Comparison of ENCODE assay signal across 9 mouse cellular contexts in the genomic region with DNA sequence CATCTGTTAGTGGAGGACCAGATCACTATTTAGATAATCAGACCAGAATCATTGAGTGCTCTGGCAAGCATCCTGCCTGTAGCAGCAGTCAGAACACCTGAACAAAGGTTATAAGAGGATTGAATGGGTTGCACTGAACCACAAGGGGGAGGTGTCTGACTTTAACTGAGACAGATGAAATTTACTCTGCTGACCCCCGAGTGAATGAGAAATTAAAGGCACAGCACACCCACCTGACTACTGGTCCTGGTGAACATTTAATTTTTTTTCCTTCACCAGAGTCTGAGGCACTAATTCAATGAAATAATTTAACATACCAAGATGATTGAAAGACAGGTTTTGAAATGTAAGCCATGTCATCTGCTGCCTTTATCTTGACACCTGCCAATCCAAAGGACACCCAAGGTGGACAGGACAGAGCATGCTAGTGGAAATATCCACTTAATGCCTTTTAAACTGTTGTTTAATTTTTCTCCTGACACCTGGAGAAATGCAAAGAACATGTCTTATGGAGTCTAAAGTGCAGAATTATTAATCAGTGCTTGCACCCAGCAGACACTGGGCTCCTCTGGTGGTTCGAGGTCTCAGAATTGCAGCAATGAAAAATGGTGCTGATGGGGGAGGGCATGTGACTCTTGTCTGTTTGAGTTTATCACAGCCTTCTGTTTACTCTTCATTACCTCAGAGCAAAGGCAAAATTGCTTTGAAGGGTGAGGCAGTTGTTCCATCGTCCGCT.
DNase-seq lines count a peak whose midpoint lies in the region; ATAC-seq and TF ChIP-seq lines count a peak whose summit lies in the region.
"Had no signal": no experiment of that assay in that cellular context is flagged by ENCODE, and none has a peak within 500 bp of the region (broad histone marks: within the 10 kb centered on the region; RNA-seq: fewer than 3 reads in every experiment).

No protein-coding gene starts in this region.

- H3K9me3 ChIP-seq in neural tube, embryonic 12.5 days: no peaks in the 10 kb centered on the region
- no peaks in the 10 kb centered on the region for H3K9me3 ChIP-seq in forebrain, embryonic 15.5 days
- H3K9me3 ChIP-seq in limb, embryonic 10.5 days (replicated peaks): no peaks in the 10 kb centered on the region
- no peaks in the 10 kb centered on the region for H3K9me3 ChIP-seq in stomach, postnatal 0 days (ENCODE audit: control insufficient read depth, low read length)

- 23% methylated on average over 4 of the region's 4 CpGs for WGBS in neural tube, embryonic 12.5 days
- WGBS in forebrain, embryonic 15.5 days: 11% methylated on average over 4 of the region's 4 CpGs
- WGBS in limb, embryonic 10.5 days: 9% methylated on average over 4 of the region's 4 CpGs
- 15% methylated on average over 4 of the region's 4 CpGs for WGBS in stomach, postnatal 0 days

- peak; percentile 56 for TF ChIP-seq CTCF in stomach, postnatal 0 days (IDR thresholded peaks at IDR 0.05; ENCODE audit: low read depth)

- H3K27me3 ChIP-seq in neural tube, embryonic 12.5 days (replicated peaks): no peaks in the 10 kb centered on the region
- no peaks in the 10 kb centered on the region for H3K27me3 ChIP-seq in forebrain, embryonic 15.5 days
- no peaks in the 10 kb centered on the region for H3K27me3 ChIP-seq in limb, embryonic 10.5 days (ENCODE audit: low read depth, poor library complexity, severe bottlenecking)
- H3K27me3 ChIP-seq in stomach, postnatal 0 days (ENCODE audit: control insufficient read depth, insufficient read depth, low read length): no peaks in the 10 kb centered on the region

- peaks cover 10% of the 10 kb centered on the region for H3K4me1 ChIP-seq in neural tube, embryonic 12.5 days
- peaks cover 13% of the 10 kb centered on the region for H3K4me1 ChIP-seq in forebrain, embryonic 15.5 days
- H3K4me1 ChIP-seq in limb, embryonic 10.5 days: peaks cover 29% of the 10 kb centered on the region
- H3K4me1 ChIP-seq in stomach, postnatal 0 days (replicated peaks; ENCODE audit: control insufficient read depth, insufficient read depth): no peaks in the 10 kb centered on the region

- no peaks in the 10 kb centered on the region for H3K36me3 ChIP-seq in neural tube, embryonic 12.5 days
- no peaks in the 10 kb centered on the region for H3K36me3 ChIP-seq in forebrain, embryonic 15.5 days
- H3K36me3 ChIP-seq in limb, embryonic 10.5 days: no peaks in the 10 kb centered on the region
- H3K36me3 ChIP-seq in stomach, postnatal 0 days (ENCODE audit: control insufficient read depth, insufficient read depth, low read length): no peaks in the 10 kb centered on the region
- H3K36me3 ChIP-seq: G1E had no signal

- H3K9ac ChIP-seq in neural tube, embryonic 12.5 days: no peak overlapping the region
- H3K9ac ChIP-seq in forebrain, embryonic 15.5 days (replicated peaks): no peak overlapping the region
- H3K9ac ChIP-seq in stomach, postnatal 0 days (ENCODE audit: low read length): no peak overlapping the region

- H3K27ac ChIP-seq in neural tube, embryonic 12.5 days: peak overlapping the region; percentile 5; the same call in 1 of the 2 replicates
- H3K27ac ChIP-seq in forebrain, embryonic 15.5 days (replicated peaks): peak overlapping the region; percentile 66
- H3K27ac ChIP-seq in limb, embryonic 10.5 days: peak overlapping the region; percentile 66
- H3K27ac ChIP-seq in stomach, postnatal 0 days (replicated peaks): no peak overlapping the region

- DNase-seq in neural tube, embryonic 10.5 days (ENCODE audit: extremely low spot score, low spot score): no peak
- DNase-seq in limb, embryonic 10.5 days (ENCODE audit: low spot score): peak; percentile 41
- DNase-seq in stomach, postnatal 0 days (ENCODE audit: low spot score): no peak
- DNase-seq in cerebellum, adult 11 months: no peak
- DNase-seq in spleen, adult 12 weeks (ENCODE audit: low spot score): no peak
- no peak for DNase-seq in ovary, postnatal 10 days (ENCODE audit: low spot score)

- TF ChIP-seq EP300 in stomach, postnatal 0 days (optimal IDR thresholded peaks at IDR 0.05): no peak

- no peak overlapping the region for H3K4me2 ChIP-seq in neural tube, embryonic 12.5 days (replicated peaks)
- no peak overlapping the region for H3K4me2 ChIP-seq in forebrain, embryonic 15.5 days (replicated peaks)
- H3K4me2 ChIP-seq in stomach, postnatal 0 days (replicated peaks; ENCODE audit: low read depth): no peak overlapping the region

- H3K4me3 ChIP-seq in neural tube, embryonic 12.5 days: no peak overlapping the region
- no peak overlapping the region for H3K4me3 ChIP-seq in forebrain, embryonic 15.5 days
- H3K4me3 ChIP-seq in limb, embryonic 10.5 days: no peak overlapping the region
- H3K4me3 ChIP-seq in stomach, postnatal 0 days (ENCODE audit: low read depth, low read length): no peak overlapping the region

- 0 out of 2 replicates have a peak, but pooled peaks have one; percentile 41 for ATAC-seq in neural tube, embryonic 12.5 days (ENCODE audit: low FRiP score, low read depth)
- 0 out of 2 replicates have a peak, but pooled peaks have one; percentile 35 for ATAC-seq in forebrain, embryonic 15.5 days (replicated peaks)
- no peak for ATAC-seq in stomach, postnatal 0 days (ENCODE audit: low FRiP score, low TSS enrichment)
